17 mouse cellular contexts compared by ENCODE assay signal in genomic region chr4:104691026-104691425, GRCm38 (mm10).
DNase-seq lines count a peak whose midpoint lies in the region; ATAC-seq and TF ChIP-seq lines count a peak whose summit lies in the region.
"Had no signal": no experiment of that assay in that cellular context is flagged by ENCODE, and none has a peak within 500 bp of the region (broad histone marks: within the 10 kb centered on the region; RNA-seq: fewer than 3 reads in every experiment).

No protein-coding gene starts in this region.

- no peak for ATAC-seq in hindbrain, embryonic 14.5 days (ENCODE audit: low FRiP score)
- ATAC-seq: lung, postnatal 0 days had no signal

- TF ChIP-seq CTCF in olfactory bulb, adult 2 months (IDR thresholded peaks at IDR 0.05; ENCODE audit: insufficient read depth, low read depth, low read length), result no peak

- intact Hi-C loops in left cerebral cortex, postnatal 10 days (cut with DNase I), result no loop called here

- H3K36me3 ChIP-seq in hindbrain, embryonic 14.5 days (replicated peaks; ENCODE audit: control insufficient read depth, insufficient read depth), result no peaks in the 10 kb centered on the region
- H3K36me3 ChIP-seq: heart, embryonic 15.5 days; liver, embryonic 15.5 days had no signal

- H3K9me3 ChIP-seq in hindbrain, embryonic 14.5 days (ENCODE audit: control insufficient read depth, low read length), result no peaks in the 10 kb centered on the region
- H3K9me3 ChIP-seq: heart, embryonic 15.5 days; liver, embryonic 15.5 days had no signal

- TF ChIP-seq POLR2A in olfactory bulb, adult 2 months (IDR thresholded peaks at IDR 0.05; ENCODE audit: insufficient read depth, low read depth, low read length), result no peak

- H3K27ac ChIP-seq in olfactory bulb, adult 2 months (ENCODE audit: insufficient read depth, low read depth, low read length), result peak overlapping the region; percentile 29
- H3K27ac ChIP-seq in hindbrain, embryonic 14.5 days, result no peak overlapping the region
- H3K27ac ChIP-seq: heart, embryonic 15.5 days; liver, embryonic 15.5 days had no signal

- H3K27me3 ChIP-seq in hindbrain, embryonic 14.5 days (ENCODE audit: control insufficient read depth, insufficient read depth, low read length), result no peaks in the 10 kb centered on the region
- H3K27me3 ChIP-seq: heart, embryonic 15.5 days; liver, embryonic 15.5 days had no signal

- WGBS in olfactory bulb, adult 2 months, result 33% methylated on average over 7 of the region's 7 CpGs
- WGBS in hindbrain, embryonic 14.5 days, result 83% methylated on average over 7 of the region's 7 CpGs

- DNase-seq in cerebellum, postnatal 10 days, result peak; percentile 21 to 27
- DNase-seq in cerebellum, postnatal 36 days, result no peak
- peak; percentile 32 to 40 for DNase-seq in left cerebral cortex, adult 18-20 months (ENCODE audit: low spot score in 2 of 2)
- no peak for DNase-seq in left cerebral cortex, postnatal 10 days (ENCODE audit: extremely low spot score in 1 of 2, low spot score in 2 of 2)
- DNase-seq in layer of hippocampus, adult 8-10 months (ENCODE audit: low spot score in 2 of 2), result peak; percentile 72 to 73
- DNase-seq in hindbrain, embryonic 14.5 days (ENCODE audit: low spot score), result no peak
- no peak for DNase-seq in neural tube, embryonic 10.5 days (ENCODE audit: extremely low spot score, low spot score)
- DNase-seq: cerebellum, adult 11 months; heart, adult 11 months; kidney, adult 2 months; kidney, postnatal 25 days; thymus, adult 2 months had no signal

- no peak overlapping the region for H3K4me3 ChIP-seq in olfactory bulb, adult 2 months (ENCODE audit: insufficient read depth, low read depth, low read length)
- H3K4me3 ChIP-seq in hindbrain, embryonic 14.5 days (replicated peaks; ENCODE audit: low read length), result no peak overlapping the region
- H3K4me3 ChIP-seq: erythroblast, embryonic 14.5 days; heart, embryonic 15.5 days; liver, embryonic 15.5 days had no signal

- peaks cover 20% of the 10 kb centered on the region for H3K4me1 ChIP-seq in olfactory bulb, adult 2 months (ENCODE audit: control insufficient read depth, insufficient read depth, low read length)
- H3K4me1 ChIP-seq in hindbrain, embryonic 14.5 days (replicated peaks; ENCODE audit: control insufficient read depth, insufficient read depth, low read length), result peaks cover 21% of the 10 kb centered on the region
- H3K4me1 ChIP-seq: liver, embryonic 15.5 days had no signal

- no peak overlapping the region for H3K9ac ChIP-seq in hindbrain, embryonic 14.5 days
- H3K9ac ChIP-seq: heart, embryonic 15.5 days; liver, embryonic 15.5 days had no signal

- no peak overlapping the region for H3K4me2 ChIP-seq in hindbrain, embryonic 14.5 days (replicated peaks)
- H3K4me2 ChIP-seq: heart, embryonic 15.5 days; liver, embryonic 15.5 days had no signal

Comparison
In these comparisons a context has a peak if more than half of its experiments do, and no peak if none do; other contexts are left out.
1. DNase-seq: peak in cerebellum, postnatal 10 days (2 of 2), left cerebral cortex, adult 18-20 months (2 of 2) and layer of hippocampus, adult 8-10 months (2 of 2); none in cerebellum, postnatal 36 days (0 of 2), left cerebral cortex, postnatal 10 days (0 of 2), hindbrain, embryonic 14.5 days (single experiment) and neural tube, embryonic 10.5 days (single experiment).